ENCODE assay signal across 8 mouse cellular contexts in genomic region chr14:16200969-16201638, GRCm38 (mm10). TPM values are rescaled to one million over a fixed set of nuclear protein-coding genes. Genes with fewer than 3 reads are reported as not detected.
DNase-seq lines count a peak whose midpoint lies in the region; ATAC-seq lines count a peak whose summit lies in the region.

No protein-coding gene starts in this region.

- intact Hi-C loops in heart, postnatal 25 days (cut with DNase I), result no loop called here

- H3K27me3 ChIP-seq in heart, embryonic 12.5 days (replicated peaks), result no peaks in the 10 kb centered on the region
- H3K27me3 ChIP-seq in stomach, embryonic 16.5 days (ENCODE audit: control insufficient read depth, insufficient read depth, low read length), result no peaks in the 10 kb centered on the region

- no peaks in the 10 kb centered on the region for H3K9me3 ChIP-seq in heart, embryonic 12.5 days (replicated peaks)
- H3K9me3 ChIP-seq in stomach, embryonic 16.5 days (replicated peaks; ENCODE audit: control insufficient read depth, low read length), result no peaks in the 10 kb centered on the region

- peaks cover 12% of the 10 kb centered on the region for H3K4me1 ChIP-seq in heart, embryonic 12.5 days (replicated peaks)
- no peaks in the 10 kb centered on the region for H3K4me1 ChIP-seq in stomach, embryonic 16.5 days (ENCODE audit: control insufficient read depth, insufficient read depth, low read length)

- H3K27ac ChIP-seq in heart, embryonic 12.5 days (ENCODE audit: poor library complexity, severe bottlenecking), result no peak overlapping the region
- no peak overlapping the region for H3K27ac ChIP-seq in stomach, embryonic 16.5 days (ENCODE audit: low read length)

- WGBS in heart, embryonic 12.5 days, result 44% methylated on average over 8 of the region's 8 CpGs
- WGBS in stomach, embryonic 16.5 days, result 36% methylated on average over 8 of the region's 8 CpGs

- no peak for DNase-seq in heart, postnatal 25 days (ENCODE audit: low spot score)
- DNase-seq in forelimb bud, embryonic 11.5 days (ENCODE audit: low read depth, low spot score), result peak; percentile 38
- peak; percentile 61 for DNase-seq in kidney, postnatal 10 days
- DNase-seq in lung, postnatal 36 days, result peak; percentile 2
- no peak for DNase-seq in gastrocnemius, postnatal 10 days

- peak overlapping the region; percentile 23; the same call in 1 of the 2 replicates for H3K4me2 ChIP-seq in heart, embryonic 12.5 days
- 0 out of 2 replicates have a peak overlapping the region, but pooled peaks have one; percentile 15 for H3K4me2 ChIP-seq in stomach, embryonic 16.5 days (ENCODE audit: low read depth, low read length)

- H3K9ac ChIP-seq in heart, embryonic 12.5 days, result no peak overlapping the region; the same call in 1 of the 2 replicates
- no peak overlapping the region for H3K9ac ChIP-seq in stomach, embryonic 16.5 days (ENCODE audit: low read length)

- peak; percentile 22; the same call in 1 of the 2 replicates for ATAC-seq in heart, embryonic 12.5 days (ENCODE audit: insufficient number of reproducible peaks, low FRiP score)
- peak; percentile 77 for ATAC-seq in cerebellum, adult (ENCODE audit: insufficient number of reproducible peaks, low FRiP score, low TSS enrichment)
- ATAC-seq in stomach, embryonic 16.5 days (ENCODE audit: insufficient read depth, low FRiP score), result peak; percentile 50

- no peak overlapping the region for H3K4me3 ChIP-seq in heart, embryonic 12.5 days
- no peak overlapping the region for H3K4me3 ChIP-seq in stomach, embryonic 16.5 days (replicated peaks; ENCODE audit: low read length)

- no peaks in the 10 kb centered on the region for H3K36me3 ChIP-seq in heart, embryonic 12.5 days
- no peaks in the 10 kb centered on the region for H3K36me3 ChIP-seq in stomach, embryonic 16.5 days (ENCODE audit: control insufficient read depth, insufficient read depth, low read length)

RNA-seq across cellular contexts. Expression of gene Ngly1, which starts 48.0 kb away (rescaled TPM):
- 23.8 and 25.0 TPM in 2 replicates for polyA plus RNA-seq in heart, embryonic 12.5 days (2016; fragmentation: Nextera tagmentation; extraction: Ambion mirVana)
- total RNA-seq in heart, postnatal 25 days (2021), result 10 to 100 TPM; 31.9 to 40.8 TPM
- polyA plus RNA-seq in stomach, embryonic 16.5 days (2015; fragmentation: Nextera tagmentation; extraction: Ambion mirVana), result 40.8 and 44.9 TPM in 2 replicates
- total RNA-seq in gastrocnemius, postnatal 10 days (2021), result 10 to 100 TPM; 44.2 to 46.2 TPM

RNA-seq across cellular contexts. Expression of gene Oxsm, which starts 48.5 kb away (rescaled TPM):
- polyA plus RNA-seq in heart, embryonic 12.5 days (2016; fragmentation: Nextera tagmentation; extraction: Ambion mirVana), result 2.3 and 2.8 TPM in 2 replicates
- 10 to 100 TPM; 20.2 to 21.1 TPM for total RNA-seq in heart, postnatal 25 days (2021)
- polyA plus RNA-seq in stomach, embryonic 16.5 days (2015; fragmentation: Nextera tagmentation; extraction: Ambion mirVana), result 4.2 and 4.3 TPM in 2 replicates
- 10 to 100 TPM; 11.0 to 11.8 TPM for total RNA-seq in gastrocnemius, postnatal 10 days (2021)

Comparison
In these comparisons a context has a peak if more than half of its experiments do, and no peak if none do; other contexts are left out.
1. ATAC-seq: peak in every context shown above with its lines; median percentile 77 in cerebellum, adult; 50 in stomach, embryonic 16.5 days; 22 in heart, embryonic 12.5 days.
2. DNase-seq: peak in forelimb bud, embryonic 11.5 days (single experiment), kidney, postnatal 10 days (single experiment) and lung, postnatal 36 days (single experiment); none in heart, postnatal 25 days (single experiment) and gastrocnemius, postnatal 10 days (single experiment).